Mouse (Mus musculus): Measurements from ENCODE around the gene Asb9. TPM values are rescaled to one million over a fixed set of nuclear protein-coding genes. Genes with fewer than 3 reads are reported as not detected.

Asb9 gene
- total and polyA plus RNA-seq, 3 experiments, result not detected

- H3K9me3 ChIP-seq (replicated peaks), result no peaks in the 10 kb centered on the region
- DNase-seq (ENCODE audit: low spot score) (no peak), ATAC-seq (ENCODE audit: extremely low read depth, insufficient number of reproducible peaks, low FRiP score, poor library complexity, severe bottlenecking) (no peak)
- H3K4me1 ChIP-seq (ENCODE audit: insufficient read depth, low read depth, low read length), result no peaks in the 10 kb centered on the region
- H3K27me3 ChIP-seq (ENCODE audit: insufficient read depth, low read length), result no peaks in the 10 kb centered on the region
- H3K4me3 ChIP-seq (ENCODE audit: low read depth, low read length), result no peak overlapping the region
- H3K36me3 ChIP-seq (replicated peaks), result no peaks in the 10 kb centered on the region
- TF ChIP-seq TAL1 (conservative IDR thresholded peaks at IDR 0.05; ENCODE audit: low read depth, low read length), result no peak
- no peak for TF ChIP-seq POLR2AphosphoS5 (IDR thresholded peaks at IDR 0.05; ENCODE audit: insufficient replicate concordance, low read depth, low read length)
- no peak for TF ChIP-seq GATA2 (IDR thresholded peaks at IDR 0.05; ENCODE audit: borderline replicate concordance, low read depth, low read length)
- TF ChIP-seq GATA1 (IDR thresholded peaks at IDR 0.05; ENCODE audit: borderline replicate concordance, low read length), result no peak
- TF ChIP-seq CTCF (IDR thresholded peaks at IDR 0.05; ENCODE audit: low read depth, low read length), result no peak
These were observed 20.4 kb downstream of the Asb9 start for GRCm38 (mm10) chrX:164526566-164526965.

GRCm38 (mm10) chrX:164541436-164542317, 35.5 kb downstream of the Asb9 start:
- H3K9me3 ChIP-seq (replicated peaks), result no peaks in the 10 kb centered on the region
- no peak for ATAC-seq (ENCODE audit: extremely low read depth, insufficient number of reproducible peaks, low FRiP score, poor library complexity, severe bottlenecking)
- H3K27me3 ChIP-seq (ENCODE audit: insufficient read depth, low read length), result no peaks in the 10 kb centered on the region
- no peaks in the 10 kb centered on the region for H3K36me3 ChIP-seq (replicated peaks)
- no peak for TF ChIP-seq GATA2 (IDR thresholded peaks at IDR 0.05; ENCODE audit: borderline replicate concordance, low read depth, low read length)
- no peak for TF ChIP-seq GATA1 (IDR thresholded peaks at IDR 0.05; ENCODE audit: borderline replicate concordance, low read length)
- TF ChIP-seq TAL1 (conservative IDR thresholded peaks at IDR 0.05; ENCODE audit: low read depth, low read length), result no peak
- TF ChIP-seq CTCF (IDR thresholded peaks at IDR 0.05; ENCODE audit: low read depth, low read length), result no peak
- TF ChIP-seq POLR2AphosphoS5 (IDR thresholded peaks at IDR 0.05; ENCODE audit: insufficient replicate concordance, low read depth, low read length), result no peak
- H3K4me3 ChIP-seq (ENCODE audit: low read depth, low read length), result no peak overlapping the region
- no peak for DNase-seq (ENCODE audit: low spot score)
- H3K4me1 ChIP-seq (ENCODE audit: insufficient read depth, low read depth, low read length), result no peaks in the 10 kb centered on the region

- no peak for ATAC-seq (ENCODE audit: extremely low read depth, insufficient number of reproducible peaks, low FRiP score, poor library complexity, severe bottlenecking)
- no peaks in the 10 kb centered on the region for H3K36me3 ChIP-seq (replicated peaks)
- H3K4me1 ChIP-seq (ENCODE audit: insufficient read depth, low read depth, low read length), result no peaks in the 10 kb centered on the region
- no peaks in the 10 kb centered on the region for H3K9me3 ChIP-seq (replicated peaks)
- TF ChIP-seq CTCF (IDR thresholded peaks at IDR 0.05; ENCODE audit: low read depth, low read length) (no peak), POLR2AphosphoS5 (IDR thresholded peaks at IDR 0.05; ENCODE audit: insufficient replicate concordance, low read depth, low read length) (no peak), GATA1 (IDR thresholded peaks at IDR 0.05; ENCODE audit: borderline replicate concordance, low read length) (no peak), TAL1 (conservative IDR thresholded peaks at IDR 0.05; ENCODE audit: low read depth, low read length) (no peak), GATA2 (IDR thresholded peaks at IDR 0.05; ENCODE audit: borderline replicate concordance, low read depth, low read length) (no peak)
- H3K4me3 ChIP-seq (ENCODE audit: low read depth, low read length), result no peak overlapping the region
- H3K27me3 ChIP-seq (ENCODE audit: insufficient read depth, low read length), result no peaks in the 10 kb centered on the region
- no peak for DNase-seq (ENCODE audit: low spot score)
These were observed 64.1 kb downstream of the Asb9 start for GRCm38 (mm10) chrX:164570195-164570594.

GRCm38 (mm10) chrX:164576967-164577366, 70.8 kb downstream of the Asb9 start:
- Histone ChIP-seq H3K4me3 (ENCODE audit: low read depth, low read length) (no peak overlapping the region), H3K36me3 (replicated peaks) (no peaks in the 10 kb centered on the region), H3K4me1 (ENCODE audit: insufficient read depth, low read depth, low read length) (no peaks in the 10 kb centered on the region), H3K9me3 (replicated peaks) (no peaks in the 10 kb centered on the region), H3K27me3 (ENCODE audit: insufficient read depth, low read length) (no peaks in the 10 kb centered on the region)
- DNase-seq (ENCODE audit: low spot score), result no peak
- TF ChIP-seq GATA2 (IDR thresholded peaks at IDR 0.05; ENCODE audit: borderline replicate concordance, low read depth, low read length) (no peak), CTCF (IDR thresholded peaks at IDR 0.05; ENCODE audit: low read depth, low read length) (no peak), GATA1 (IDR thresholded peaks at IDR 0.05; ENCODE audit: borderline replicate concordance, low read length) (no peak)
- no peak for ATAC-seq (ENCODE audit: extremely low read depth, insufficient number of reproducible peaks, low FRiP score, poor library complexity, severe bottlenecking)

Other genes starting within 250 kb of the Asb9 start
- gene Bmx, start 248.1 kb upstream of the Asb9 start, total RNA-seq (2014; fragmentation: Nextera tagmentation), result not detected in 2 replicates
- 0.05 TPM in 1 of 2 replicates, not detected in the other for gene Bmx, start 248.1 kb upstream of the Asb9 start, total RNA-seq (2017)
- not detected in 2 replicates for gene Bmx, start 248.1 kb upstream of the Asb9 start, polyA plus RNA-seq (2012)
- not detected in 2 replicates for gene Pir, start 237.0 kb upstream of the Asb9 start, total RNA-seq (2014; fragmentation: Nextera tagmentation)
- gene Pir, start 237.0 kb upstream of the Asb9 start, total RNA-seq (2017), result 0.22 TPM in 1 of 2 replicates, not detected in the other
- gene Pir, start 237.0 kb upstream of the Asb9 start, polyA plus RNA-seq (2012), result not detected in 2 replicates
- gene Vegfd, start 132.9 kb upstream of the Asb9 start, total RNA-seq (2014; fragmentation: Nextera tagmentation), result 16.6 TPM in 1 of 2 replicates, not detected in the other
- 0.06 TPM in 1 of 2 replicates, not detected in the other for gene Vegfd, start 132.9 kb upstream of the Asb9 start, total RNA-seq (2017)
- gene Vegfd, start 132.9 kb upstream of the Asb9 start, polyA plus RNA-seq (2012), result not detected in 2 replicates
- gene Piga, start 86.5 kb upstream of the Asb9 start, total RNA-seq (2014; fragmentation: Nextera tagmentation), result 19.3 and 28.4 TPM in 2 replicates
- gene Piga, start 86.5 kb upstream of the Asb9 start, total RNA-seq (2017), result 26.4 and 27.4 TPM in 2 replicates
- 0.63 and 1.0 TPM in 2 replicates for gene Piga, start 86.5 kb upstream of the Asb9 start, polyA plus RNA-seq (2012)
- gene Asb11, start 69.3 kb upstream of the Asb9 start, total RNA-seq (2014; fragmentation: Nextera tagmentation), result not detected in 2 replicates
- 0.12 and 0.38 TPM in 2 replicates for gene Asb11, start 69.3 kb upstream of the Asb9 start, total RNA-seq (2017)
- gene Asb11, start 69.3 kb upstream of the Asb9 start, polyA plus RNA-seq (2012), result not detected in 2 replicates